Mouse (Mus musculus) cerebellum, postnatal 36 days (tissue): ENCODE results near the gene Dars2.
"Not testable (repeated sequence)": the region's sequence is repeated elsewhere in the genome, so short reads cannot be mapped to it uniquely, and the experiment has no call there.

Experiments used
- DNase-seq, 2 experiments: peaks; one replicate each; pipeline ENCODE4 v3.0.0; 2021 to 2022; ENCODE audit warnings: mixed read lengths in 2 of 2

The Dars2 gene

DNA sequence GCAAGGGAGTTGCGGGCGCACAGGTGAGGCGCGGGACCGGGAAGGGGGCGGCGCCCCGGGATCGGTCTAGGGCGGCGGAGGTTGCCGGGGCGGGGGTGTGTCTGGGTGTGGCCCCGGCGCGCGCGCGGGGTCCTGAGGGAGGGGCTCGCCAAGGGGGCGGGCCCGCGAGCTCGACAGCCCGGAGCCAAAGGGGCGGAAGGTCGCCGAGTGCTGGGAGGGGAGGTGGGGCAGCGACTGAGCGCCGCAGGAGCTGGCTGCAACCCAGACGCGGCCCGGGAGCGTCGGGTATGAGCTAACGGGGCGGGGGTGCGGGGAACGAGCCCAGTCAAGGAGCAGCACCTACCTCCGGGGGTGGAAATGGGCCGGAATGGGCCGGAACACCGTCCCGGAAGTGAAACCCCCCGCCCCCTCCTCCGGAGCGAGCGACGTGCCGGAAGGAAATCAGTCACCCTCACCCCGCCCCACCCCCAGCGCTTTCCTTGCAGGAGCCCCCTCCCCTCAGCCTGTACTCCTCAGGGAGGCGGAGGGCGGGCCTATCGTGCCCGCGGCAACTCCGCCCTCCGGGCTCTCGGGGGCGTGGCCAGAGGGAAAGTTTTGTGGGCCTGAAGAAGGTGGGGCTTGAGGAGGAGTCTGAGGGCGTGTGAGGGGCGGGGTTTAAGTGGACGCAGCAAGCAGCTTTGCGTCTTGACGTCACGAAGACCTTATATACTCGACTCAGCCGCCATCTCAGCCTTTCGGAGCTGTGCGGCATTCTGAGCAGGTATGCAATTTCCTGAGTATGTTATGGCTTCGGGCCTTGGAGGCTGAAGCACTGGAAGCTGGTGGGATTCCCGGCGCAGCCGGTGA is 35.8 kb downstream of the Dars2 start, which contains the start of gene Zbtb37:
Gene Zbtb37, minus strand, starts transcription at position 415 of the 846 bp plus-strand sequence.
- peak; percentile 94 to 95 for DNase-seq

DNA sequence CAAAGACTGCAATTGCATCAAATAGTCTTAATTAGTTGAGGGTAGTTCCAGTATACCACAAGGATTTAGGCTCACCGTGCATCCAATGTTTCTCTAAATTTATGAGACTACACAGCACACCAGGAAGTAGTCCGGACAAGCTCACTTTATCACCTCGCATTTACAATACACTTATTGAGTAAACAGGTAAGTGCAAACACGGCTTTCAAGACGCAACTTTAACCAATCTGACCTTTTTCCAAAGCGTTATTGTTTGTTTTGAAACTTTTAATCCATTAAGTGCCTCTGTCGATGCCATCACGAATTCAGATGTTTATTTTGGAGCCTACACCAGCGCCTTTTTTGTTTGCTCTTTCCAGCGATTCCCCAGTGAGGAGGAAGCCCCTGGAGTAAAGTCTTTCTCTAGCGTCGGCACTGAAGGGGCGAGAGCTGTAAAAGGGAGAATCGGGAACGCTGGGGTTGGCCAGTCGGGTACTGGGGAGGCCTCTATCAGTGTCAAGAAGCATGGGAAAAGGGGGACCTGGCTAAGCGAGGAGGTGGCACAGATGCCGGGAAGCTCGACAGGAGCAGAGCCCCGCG is 36.5 kb downstream of the Dars2 start:
- no peak for DNase-seq

DNA sequence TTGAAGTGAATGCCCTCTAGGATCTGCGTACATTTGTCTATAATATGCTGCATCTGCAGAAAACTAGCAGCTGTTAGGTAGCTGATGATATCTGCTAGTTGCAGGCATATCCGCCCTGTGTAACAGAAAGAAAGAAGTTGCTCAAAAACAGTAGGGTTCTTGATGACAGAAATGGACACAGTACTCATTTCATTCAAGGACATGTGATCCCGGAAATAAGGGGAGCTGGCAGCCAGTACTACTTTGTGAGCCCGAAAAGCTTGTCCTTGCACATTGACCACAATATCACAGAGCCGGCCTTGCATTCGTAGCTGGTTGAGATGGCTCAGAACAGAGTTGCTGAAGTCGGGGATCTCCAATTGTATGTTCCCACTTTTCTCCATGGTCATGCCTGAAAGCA is 38.1 kb downstream of the Dars2 start:
- DNase-seq: no peak

DNA sequence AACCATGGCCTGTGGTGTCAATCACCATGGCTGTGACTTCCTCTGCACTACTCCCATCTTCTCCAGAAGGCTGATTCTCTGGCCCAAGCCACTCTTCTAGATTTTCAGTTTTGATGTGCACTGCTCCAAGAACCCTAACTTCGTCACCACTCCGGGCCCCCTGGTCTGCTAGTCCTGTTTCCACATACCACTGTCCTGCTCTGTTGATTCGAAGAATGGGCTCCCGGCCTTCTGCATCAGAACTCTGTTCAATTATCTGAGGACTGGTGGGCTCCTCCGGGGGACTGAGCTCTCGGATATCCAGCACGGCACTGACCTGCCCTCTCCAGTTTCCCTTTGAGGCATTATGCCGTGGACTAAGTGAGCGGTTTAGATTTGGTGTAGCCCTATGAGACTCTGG is 38.6 kb downstream of the Dars2 start:
- DNase-seq: no peak

DNA sequence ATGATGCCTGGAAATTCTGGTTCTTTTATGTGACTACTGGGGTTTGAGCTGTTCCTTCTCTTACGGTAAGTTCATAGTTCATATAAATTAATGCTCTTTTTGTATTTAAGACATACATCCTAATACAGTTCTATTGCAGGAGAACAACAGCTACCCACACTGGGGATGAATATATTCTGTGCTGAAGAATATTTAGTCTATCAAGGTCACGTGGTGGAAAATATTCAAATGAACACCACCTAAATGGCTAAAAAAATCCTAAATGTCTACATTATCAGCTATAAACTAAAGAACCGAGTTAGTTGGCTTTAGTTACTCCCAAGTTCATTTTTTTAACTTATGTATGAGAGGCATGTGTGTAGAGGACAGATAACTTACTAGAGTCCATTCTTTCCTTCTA is 40.4 kb downstream of the Dars2 start:
- DNase-seq: no peak

DNA sequence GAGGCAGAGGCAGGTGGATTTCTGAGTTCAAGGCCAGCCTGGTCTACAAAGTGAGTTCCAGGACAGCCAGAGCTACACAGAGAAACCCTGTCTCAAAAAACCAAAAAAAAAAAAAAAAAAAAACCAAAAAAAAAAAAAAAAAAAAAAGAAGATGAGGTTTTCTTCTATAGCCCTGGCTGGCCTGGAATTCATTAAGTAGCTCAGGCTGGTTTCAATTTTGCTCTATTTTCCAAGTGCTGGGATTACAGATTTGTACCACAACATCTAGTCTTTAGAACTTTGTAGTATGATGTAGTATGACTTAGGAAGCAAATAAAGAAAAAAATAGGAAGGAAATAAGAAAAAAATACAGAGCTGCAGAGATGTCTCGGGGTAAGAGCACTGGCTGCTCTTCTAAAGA is 42.0 kb downstream of the Dars2 start:
- not testable (repeated sequence) for DNase-seq

DNA sequence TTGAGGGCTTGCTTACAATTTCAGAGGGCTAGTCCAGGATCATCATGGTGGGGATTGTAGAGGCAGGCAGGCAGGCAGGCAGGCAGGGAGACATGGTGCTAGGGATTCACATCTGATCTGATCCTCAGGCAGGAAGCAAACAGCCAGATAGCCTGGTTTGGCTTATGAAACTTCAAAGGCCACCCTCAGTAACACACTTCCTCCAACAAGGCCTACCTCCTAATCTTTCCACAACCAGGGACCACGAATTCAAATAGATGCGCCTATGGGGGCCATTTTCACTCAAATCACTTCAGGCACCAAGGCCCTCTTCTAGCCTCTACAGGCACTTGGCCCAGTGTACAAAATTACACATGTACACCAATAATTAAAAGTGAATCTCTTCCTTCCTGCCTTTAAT is 43.3 kb downstream of the Dars2 start:
- no peak for DNase-seq

DNA sequence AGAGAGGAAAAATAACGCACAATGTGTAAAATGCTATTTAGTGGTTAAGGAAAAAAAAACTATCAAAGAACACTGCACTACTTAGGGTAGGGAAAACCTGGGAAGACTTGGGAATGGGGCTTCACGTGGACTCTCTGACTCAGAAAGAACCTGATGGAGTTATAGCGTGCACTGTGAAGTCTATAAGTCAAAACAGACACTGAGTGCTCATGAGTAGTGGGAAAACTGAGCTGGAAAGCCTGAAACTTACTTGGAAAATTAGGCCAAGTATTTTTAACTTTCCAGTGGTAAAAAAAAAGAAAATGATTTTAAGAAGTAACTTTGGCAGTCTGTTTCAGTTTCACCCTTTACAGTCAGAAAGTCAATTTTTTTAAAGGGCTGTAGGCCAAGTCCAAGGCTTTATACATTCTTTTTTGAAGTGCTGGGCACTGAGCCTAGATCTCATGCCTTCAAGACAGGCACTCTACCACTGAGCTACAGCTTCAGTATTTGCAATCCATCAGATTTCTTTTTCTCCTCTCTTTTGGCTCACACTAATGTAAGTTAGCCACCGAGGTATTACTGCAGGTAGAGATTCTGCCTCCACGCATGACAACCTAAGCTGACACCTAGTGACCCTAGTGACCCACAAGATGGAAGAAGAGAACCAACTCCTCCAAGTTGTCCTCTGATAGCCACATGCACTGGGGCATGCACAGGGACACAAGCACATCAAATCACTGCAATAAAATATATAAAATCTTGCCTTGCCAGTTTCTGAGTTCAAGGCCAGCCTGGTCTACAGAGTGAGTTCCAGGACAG is 44.8 kb downstream of the Dars2 start:
- DNase-seq: no peak

DNA sequence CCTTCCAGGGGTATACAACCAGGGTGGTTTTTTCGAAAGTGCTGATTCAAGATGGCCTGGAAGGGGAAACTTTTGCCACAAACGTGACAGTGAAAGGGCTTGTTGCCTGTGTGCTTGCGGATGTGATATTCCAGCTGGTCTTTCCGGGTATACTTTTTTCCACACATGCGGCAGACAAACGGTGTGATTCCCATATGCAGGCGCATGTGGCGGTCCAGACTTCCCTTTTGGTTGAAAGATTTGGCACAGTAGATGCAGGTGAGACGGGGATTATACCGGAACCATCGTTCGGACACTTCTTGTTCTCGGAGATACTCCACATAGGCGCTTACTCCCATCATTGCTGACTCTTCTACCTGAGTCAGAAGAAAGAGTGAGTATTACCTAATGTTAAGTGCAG is 50.4 kb downstream of the Dars2 start:
- no peak for DNase-seq

DNA sequence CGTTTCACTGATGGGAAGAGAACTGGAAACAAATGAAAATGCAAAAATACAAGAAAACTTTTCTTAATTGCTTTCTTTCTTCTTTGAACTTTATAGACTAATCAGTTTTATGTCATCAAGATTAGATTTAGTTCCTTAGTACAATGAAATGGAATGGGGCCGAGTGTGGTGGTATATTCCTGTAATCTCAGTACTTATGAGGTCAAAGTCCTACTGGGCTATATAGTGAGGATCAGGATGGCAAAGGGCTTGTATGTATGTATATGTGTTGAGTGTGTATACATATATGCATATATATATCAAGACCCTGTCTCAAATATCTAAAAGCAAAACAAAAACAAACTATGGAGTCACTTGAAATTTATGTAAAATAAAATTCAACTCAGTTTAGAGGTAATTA is 54.1 kb downstream of the Dars2 start:
- DNase-seq: no peak

DNA sequence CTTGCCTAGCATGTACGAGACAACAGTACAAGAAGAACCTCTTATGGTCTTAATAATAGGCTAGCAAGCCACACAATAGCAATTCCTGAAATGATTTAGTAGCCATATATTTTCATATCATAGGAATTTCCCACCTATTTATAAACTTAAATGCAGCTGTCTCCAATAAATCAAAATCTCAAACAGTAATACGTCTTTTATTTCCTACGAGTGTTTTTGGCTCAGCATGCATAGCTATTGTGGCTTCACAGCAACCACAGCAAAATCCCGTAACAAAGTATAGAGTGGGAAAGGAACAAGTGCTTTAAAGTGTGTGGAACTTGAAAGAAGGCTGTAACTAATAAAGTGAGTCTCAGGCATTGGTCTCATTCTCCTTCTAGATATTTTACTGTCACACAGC is 60.0 kb downstream of the Dars2 start:
- no peak for DNase-seq

DNA sequence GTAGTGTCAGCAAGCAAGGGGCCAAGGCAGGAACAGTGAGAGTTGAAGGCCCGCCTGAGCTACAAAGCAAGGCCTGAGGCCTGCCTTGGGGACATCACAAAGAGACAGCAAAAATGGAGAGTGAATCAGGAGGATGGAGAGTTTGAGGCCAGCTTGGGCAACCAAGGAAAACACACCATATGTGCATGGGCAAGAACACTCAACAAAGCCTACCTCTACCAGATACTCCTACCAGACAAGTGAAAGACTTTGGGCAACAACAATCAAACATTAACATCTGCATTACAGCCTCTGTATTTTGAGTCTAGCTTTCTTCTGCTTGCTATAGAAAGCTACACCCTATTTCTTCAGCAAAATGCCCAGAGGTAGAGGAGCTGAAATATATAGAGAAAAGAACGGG is 62.4 kb downstream of the Dars2 start:
- no peak for DNase-seq

DNA sequence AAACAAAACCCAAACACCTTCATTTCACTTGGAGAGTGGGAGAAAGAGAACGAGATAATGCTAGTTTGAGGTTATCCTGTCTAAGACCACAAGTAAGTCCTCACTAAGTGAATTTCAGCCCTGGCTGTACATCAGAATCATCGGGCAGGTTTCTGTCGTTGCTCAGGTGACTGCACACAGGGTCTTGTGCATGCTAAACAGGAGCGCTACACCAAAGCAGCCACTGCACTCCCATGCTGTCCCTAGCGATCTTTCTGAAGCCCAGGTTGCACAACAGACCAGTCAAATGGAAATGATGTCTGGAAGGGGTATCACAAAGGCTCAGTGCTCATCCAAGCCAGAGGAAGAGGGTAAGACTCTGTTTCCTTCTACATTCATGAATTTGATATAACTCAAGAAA is 64.0 kb downstream of the Dars2 start:
- DNase-seq: no peak

DNA sequence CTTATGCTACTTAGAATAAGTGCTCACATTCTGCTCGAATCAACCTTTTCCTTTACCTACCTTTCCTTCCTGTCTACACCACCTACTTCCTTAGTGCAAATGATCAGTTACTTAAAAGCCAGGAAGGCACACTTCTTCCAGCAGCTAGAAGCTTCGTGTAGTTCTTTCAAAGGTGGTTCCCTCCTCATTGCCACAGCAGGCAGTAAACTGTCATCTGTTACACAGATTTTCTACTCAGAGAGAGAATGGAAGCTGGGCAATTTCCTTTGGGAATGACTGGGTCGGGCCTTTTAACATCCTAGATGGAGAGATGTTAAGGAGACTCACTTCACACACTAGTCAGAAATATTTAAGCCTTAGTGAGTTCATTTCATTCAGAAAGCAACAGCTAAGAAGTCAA is 64.9 kb downstream of the Dars2 start:
- DNase-seq: no peak

DNA sequence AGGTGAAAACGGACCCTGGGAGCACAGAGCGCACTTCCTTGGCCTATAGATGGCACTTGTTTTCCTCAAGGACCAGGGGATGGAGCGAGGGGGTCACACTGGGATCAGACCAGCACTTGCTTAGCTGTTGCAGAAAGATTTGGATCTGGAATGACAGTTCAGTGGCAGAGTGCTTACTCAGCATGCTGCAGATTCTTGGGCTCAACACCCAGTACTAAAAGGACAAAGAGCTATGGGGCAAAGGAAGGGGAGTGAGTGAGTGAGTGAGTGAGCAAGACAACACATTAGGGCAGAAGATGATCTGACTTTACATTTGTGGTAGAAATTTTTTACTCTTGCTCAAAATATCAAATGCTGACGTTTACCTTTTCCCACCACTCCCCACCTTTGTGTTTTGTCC is 65.5 kb downstream of the Dars2 start:
- no peak for DNase-seq

DNA sequence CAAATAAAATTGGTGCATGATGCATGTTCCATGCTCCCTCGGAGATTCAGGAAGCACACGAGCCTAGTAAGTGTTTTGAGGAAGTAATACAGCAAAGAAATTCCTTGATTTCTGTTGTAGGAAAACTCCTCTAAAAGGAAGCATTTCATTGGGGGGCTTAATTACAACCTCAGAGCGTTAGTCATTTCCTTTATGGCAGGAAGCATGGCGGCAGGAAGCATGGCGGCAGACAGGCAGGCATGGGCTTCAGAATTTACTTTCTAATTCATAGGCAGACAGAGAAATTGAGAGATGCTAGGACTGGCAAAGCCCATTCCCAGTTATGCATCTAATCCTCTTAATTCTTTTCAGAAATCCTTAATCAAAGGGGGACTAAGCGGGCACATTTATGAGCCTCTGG is 76.6 kb downstream of the Dars2 start:
- DNase-seq: no peak
